Mouse (Mus musculus) ES-Bruce4 (cell line): ENCODE results near the gene Eif2b4.

Experiments
- CTCF ChIP-seq: IDR thresholded peaks from one replicate; pipeline ENCODE4 v1.8.1; 2011; ENCODE audit warnings: low read depth, low read length
- EP300 ChIP-seq: IDR thresholded peaks from 2 replicates; pipeline ENCODE4 v1.6.1; 2011; ENCODE audit warnings: low read depth, low read length; ENCODE audit not compliant: insufficient read depth
- POLR2A ChIP-seq: IDR thresholded peaks from one replicate; pipeline ENCODE4 v1.8.1; 2011; ENCODE audit warnings: low read length; ENCODE audit not compliant: insufficient read depth

DNA sequence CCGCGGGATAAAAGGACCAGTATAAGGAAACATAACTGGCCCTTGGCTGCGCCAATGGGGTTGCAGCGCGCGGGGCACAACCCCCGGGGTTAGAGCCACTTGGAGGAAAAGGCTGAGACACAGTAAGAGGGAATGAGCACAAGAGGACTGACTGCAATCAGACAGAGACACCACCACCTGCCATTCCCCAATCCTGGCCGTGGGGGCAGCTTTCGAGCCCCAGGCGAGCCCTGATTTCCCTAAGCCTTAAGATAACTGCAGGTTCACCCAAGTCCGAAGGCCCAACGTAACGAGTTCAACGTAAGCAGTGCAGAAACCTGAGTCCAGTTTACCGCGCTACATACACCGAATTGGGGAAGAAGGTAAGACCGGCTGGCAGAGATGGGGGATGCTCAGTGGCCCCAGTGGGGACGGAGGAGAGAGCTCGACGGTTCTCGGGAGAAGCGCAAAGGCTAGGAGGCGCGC lies 13.9 kb downstream of the Eif2b4 start:
- TF ChIP-seq CTCF, result no peak
- TF ChIP-seq EP300, result no peak
- no peak for TF ChIP-seq POLR2A
